Mouse (Mus musculus): Measurements from ENCODE around the gene Aif1. TPM values are rescaled to one million over a fixed set of nuclear protein-coding genes. Genes with fewer than 3 reads are reported as not detected.

The Aif1 gene
- total RNA-seq, 4 experiments from 2014 or later, result 1.9 to 3.3 (median 2.4) TPM

- peak; percentile 60 for DNase-seq (ENCODE audit: low spot score)
Measured at GRCm38 (mm10) chr17:35166352-35167035, 9.4 kb downstream of the Aif1 start.

DNA sequence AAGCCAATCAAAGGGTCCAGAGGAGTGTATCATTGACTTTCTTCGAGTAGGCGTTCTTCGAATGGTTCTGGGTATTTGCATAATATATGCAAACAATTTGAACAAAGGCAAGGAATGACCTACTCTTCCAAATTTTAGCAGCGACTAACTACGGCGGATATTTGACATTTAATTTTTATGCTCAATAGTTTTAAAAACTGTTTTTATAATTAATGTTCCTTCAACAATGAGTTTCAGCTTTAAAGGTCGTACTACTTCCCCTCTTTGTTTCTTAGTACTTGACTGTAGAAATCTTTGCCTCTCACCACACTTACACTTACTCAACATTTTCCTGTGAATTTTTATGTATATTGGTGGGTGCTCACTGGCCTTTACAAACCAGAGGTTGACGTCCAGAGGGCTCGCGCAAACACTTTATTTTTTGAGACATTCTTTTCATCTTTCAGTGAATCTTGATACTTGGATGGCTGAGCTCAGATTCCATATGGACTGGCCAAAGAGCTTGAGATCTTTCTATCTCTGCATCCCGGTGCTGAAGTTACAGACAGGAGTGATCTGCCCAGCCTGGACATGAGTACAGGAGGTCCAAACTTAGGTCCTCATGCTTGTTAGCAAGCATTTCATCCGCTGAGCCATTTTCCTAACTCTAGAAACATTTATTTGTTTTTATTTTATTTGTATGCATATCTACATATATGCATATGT lies 10.3 kb downstream of the Aif1 start:
- DNase-seq (ENCODE audit: low spot score), result no peak

GRCm38 (mm10) chr17:35164568-35165450 lies 11.1 kb downstream of the Aif1 start, which contains the start of gene Prrc2a:
Gene Prrc2a (minus strand): TSS chr17:35164897.
- peak; percentile 98 for DNase-seq (ENCODE audit: low spot score)

- DNase-seq (ENCODE audit: low spot score), result no peak
Measured at GRCm38 (mm10) chr17:35164218-35164567, 11.7 kb downstream of the Aif1 start.

GRCm38 (mm10) chr17:35163326-35164081 lies 12.4 kb downstream of the Aif1 start:
- DNase-seq (ENCODE audit: low spot score), result no peak

GRCm38 (mm10) chr17:35162730-35163129 lies 13.1 kb downstream of the Aif1 start:
- no peak for DNase-seq (ENCODE audit: low spot score)

GRCm38 (mm10) chr17:35162121-35162520 lies 13.7 kb downstream of the Aif1 start:
- no peak for DNase-seq (ENCODE audit: low spot score)

DNA sequence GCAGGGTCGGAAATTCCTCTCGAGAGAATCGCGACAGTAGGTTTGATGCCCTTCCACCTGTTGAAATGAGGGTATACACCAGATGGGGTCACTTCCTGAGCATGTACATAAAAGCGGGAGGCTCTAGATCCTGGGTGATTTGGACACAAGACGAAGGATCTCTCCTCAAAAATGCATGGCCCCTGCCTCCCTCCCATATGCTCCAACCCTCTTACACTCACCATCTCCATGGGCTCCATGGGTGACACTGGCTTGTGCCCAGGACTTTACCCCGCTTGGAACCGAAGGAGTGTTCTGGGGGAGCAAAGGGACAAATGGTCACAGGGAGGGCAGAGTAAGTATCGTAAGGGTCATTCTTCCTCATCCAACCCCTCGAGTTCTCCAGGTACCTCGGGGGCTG lies 14.4 kb downstream of the Aif1 start:
- DNase-seq (ENCODE audit: low spot score), result no peak

GRCm38 (mm10) chr17:35159638-35160037 lies 16.2 kb downstream of the Aif1 start:
- DNase-seq (ENCODE audit: low spot score), result no peak

DNA sequence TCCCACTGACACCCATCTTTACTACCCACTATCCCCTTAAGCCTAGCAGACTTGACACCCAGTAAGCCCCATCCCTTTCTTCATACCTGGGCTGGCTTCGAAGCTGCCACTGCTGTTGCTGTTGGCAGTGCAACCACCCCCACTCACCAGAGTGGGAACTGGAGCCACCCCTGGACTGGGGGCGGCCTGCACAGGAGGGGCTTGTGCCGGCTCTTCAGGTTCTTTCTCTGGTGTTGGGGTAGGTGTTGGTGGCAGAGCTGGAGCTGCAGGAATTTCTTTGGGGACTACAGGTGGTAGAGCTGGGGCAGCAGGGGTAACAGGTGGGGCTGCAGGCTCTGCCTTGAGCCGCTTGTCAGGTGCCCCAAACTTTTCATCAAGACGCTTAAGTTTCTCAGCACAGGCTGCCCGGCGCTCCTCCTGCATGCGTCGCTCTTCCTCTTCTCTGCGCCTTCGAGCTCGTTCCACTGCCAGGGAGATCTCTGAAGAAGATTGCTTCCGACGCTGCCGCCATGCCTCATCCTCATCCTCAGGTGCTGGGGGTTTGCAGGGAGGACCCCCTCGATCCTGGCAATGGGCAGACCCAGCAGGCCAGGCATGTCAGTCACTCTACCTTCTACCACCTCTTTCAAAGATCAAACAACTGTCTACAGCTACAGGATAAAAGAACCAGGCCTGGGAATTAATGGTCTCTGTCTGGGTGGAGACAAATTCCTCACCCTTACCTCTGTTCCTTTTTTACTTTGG lies 16.8 kb downstream of the Aif1 start:
- no peak for DNase-seq (ENCODE audit: low spot score)

DNA sequence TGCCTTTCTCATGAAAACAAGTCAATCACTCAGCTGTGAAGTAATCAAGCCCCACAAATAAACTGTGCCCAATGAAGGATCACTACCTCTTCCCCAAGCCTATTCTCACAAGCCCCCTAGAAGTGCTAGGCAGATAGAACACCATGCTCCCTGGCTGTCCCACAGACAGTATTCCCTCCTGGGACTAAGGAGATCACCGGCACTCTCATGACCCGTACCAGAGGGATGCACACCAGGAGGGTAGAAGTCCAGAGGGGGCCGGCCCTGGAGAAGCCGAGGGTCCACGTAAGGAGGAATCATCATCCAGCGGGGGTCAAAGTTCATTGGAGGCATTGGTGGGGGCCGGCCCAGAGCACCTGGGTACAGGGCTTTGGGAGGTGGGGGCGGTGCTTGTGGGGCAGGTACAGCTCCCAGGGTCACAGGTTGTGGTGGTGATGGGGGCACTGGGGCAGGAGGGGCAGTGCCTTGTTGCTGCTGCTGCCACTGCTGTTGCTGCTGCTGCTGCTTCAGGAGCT lies 18.1 kb downstream of the Aif1 start:
- DNase-seq (ENCODE audit: low spot score), result no peak

DNA sequence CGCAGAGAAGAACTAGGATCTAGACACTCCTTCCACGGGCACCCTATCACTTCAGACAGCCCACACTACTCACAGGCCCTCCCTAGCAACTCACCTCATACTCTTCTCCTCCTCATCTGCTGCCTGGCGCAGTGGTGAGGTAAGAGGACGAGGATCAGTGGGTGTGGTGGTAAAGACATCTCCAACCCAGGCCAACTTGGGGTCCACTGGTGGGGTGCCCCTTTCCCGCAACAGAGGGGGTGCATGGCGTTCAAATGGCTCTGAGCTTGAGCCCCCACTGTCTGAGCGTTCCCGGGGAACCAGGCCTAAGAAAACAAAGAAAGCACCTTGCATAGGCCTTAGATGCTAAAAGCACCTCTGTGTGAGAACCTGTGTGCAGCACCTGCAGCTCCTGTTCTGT lies 18.6 kb downstream of the Aif1 start:
- no peak for DNase-seq (ENCODE audit: low spot score)

GRCm38 (mm10) chr17:35156461-35157200 lies 19.2 kb downstream of the Aif1 start:
- no peak for DNase-seq (ENCODE audit: low spot score)

- no peak for DNase-seq (ENCODE audit: low spot score)
Measured at GRCm38 (mm10) chr17:35155451-35155850, 20.4 kb downstream of the Aif1 start.

GRCm38 (mm10) chr17:35154616-35155015 lies 21.3 kb downstream of the Aif1 start:
- DNase-seq (ENCODE audit: low spot score), result no peak

- DNase-seq (ENCODE audit: low spot score), result no peak
Measured at GRCm38 (mm10) chr17:35153931-35154330, 21.9 kb downstream of the Aif1 start.

DNA sequence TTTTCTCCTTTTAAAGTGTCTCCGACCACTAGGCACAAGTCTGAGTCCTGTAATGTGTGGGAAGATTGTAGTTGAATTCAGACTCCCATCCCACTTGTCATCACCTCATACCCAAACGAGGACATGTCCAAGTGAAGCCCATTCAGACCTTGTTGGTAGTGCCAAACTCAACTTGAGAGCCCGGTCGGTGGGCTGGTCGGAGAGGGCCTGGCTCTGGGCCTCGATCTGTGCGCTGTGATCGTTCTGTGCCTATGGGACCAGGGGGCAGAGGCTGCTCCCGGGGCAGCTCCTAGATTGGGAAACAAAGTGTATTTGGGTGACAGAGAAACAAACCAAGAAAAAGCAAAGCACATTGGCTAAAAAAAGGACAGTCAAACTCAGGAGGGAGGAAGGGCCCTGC lies 22.8 kb downstream of the Aif1 start:
- no peak for DNase-seq (ENCODE audit: low spot score)

DNA sequence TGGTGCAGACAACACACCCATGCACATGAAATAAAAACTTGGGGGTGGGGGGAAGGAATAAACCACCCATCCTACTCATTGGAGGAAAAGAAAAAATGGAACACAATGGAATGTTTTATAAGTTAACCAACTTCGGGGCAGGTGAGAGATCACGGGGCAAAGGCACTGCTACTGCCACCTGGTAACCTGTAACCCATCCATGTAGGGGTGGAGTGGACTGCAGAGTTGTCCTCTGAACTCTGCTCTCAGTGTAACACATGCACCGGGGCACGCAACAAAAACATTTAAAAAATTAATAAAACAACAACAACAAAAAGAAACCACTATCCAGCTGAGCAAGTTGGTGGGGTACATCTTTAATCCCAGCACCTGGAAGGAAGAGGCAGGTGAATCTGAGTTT lies 23.7 kb downstream of the Aif1 start:
- DNase-seq (ENCODE audit: low spot score), result no peak

DNA sequence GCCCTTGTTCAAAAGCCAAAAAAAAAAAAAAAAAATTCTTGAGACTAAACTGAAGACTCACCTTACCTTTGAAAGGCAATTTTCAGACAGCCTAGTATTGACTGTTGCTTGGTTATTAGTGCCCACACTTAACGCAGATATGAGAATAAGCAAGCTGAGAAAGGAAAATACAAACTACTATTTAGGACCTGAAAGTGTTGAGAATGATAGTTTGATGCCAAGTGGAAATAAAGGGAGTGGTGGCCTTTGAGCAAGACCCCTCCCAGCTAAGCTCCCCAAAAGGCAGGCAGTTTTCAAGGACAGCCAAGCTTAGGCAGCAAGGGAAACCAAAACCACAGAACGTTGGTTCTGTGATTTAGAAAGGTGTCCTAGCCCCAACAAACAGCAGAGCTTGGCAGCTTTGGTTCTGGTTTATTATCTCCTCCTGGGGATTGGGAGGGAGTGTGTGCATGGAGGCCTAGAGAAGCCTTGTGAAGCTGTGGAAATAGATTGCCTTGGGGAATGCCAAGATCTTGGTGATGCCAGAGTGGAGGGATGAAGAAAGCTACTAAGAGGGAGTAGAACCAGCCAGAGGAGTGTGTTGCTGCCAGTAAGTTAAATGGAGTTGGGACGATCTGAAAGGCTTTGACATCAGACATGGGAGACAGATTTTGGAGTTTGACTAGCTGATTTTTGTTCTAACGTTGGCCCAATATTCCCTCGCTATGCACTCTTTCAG lies 27.8 kb downstream of the Aif1 start:
- no peak for DNase-seq (ENCODE audit: low spot score)
